Mouse (Mus musculus): ENCODE measurements at regions not wholly inside any gene's neighbourhood (a gene's known extent, or its start where the extent isn't known, plus 50 kb on each side); places are given as distances from the start of the nearest gene placed in this dataset.

GRCm38 (mm10) chr15:42325221-42325620 is 2191.1 kb downstream of the 9330182O14Rik start:
- H3K36me3 ChIP-seq (replicated peaks), result no peaks in the 10 kb centered on the region
- H3K9me3 ChIP-seq, result no peaks in the 10 kb centered on the region
- H3K9ac ChIP-seq, result no peak overlapping the region
- H3K4me1 ChIP-seq, result peaks cover 5% of the 10 kb centered on the region
- H3K27ac ChIP-seq, result no peak overlapping the region
- WGBS, result 61% methylated on average over 4 of the region's 4 CpGs
- no peak for ATAC-seq (ENCODE audit: low FRiP score)
- H3K4me2 ChIP-seq, result no peak overlapping the region
- no peaks in the 10 kb centered on the region for H3K27me3 ChIP-seq
- no peak overlapping the region for H3K4me3 ChIP-seq (replicated peaks)

GRCm38 (mm10) chr15:42328535-42328934 is 2194.4 kb downstream of the 9330182O14Rik start:
- no peak for ATAC-seq (ENCODE audit: low FRiP score)
- Histone ChIP-seq H3K9me3 (no peaks in the 10 kb centered on the region), H3K36me3 (replicated peaks) (no peaks in the 10 kb centered on the region), H3K4me3 (replicated peaks) (no peak overlapping the region), H3K4me2 (no peak overlapping the region), H3K27ac (no peak overlapping the region), H3K4me1 (peaks cover 5% of the 10 kb centered on the region), H3K9ac (no peak overlapping the region), H3K27me3 (no peaks in the 10 kb centered on the region)
- WGBS, result 91% methylated on average over 6 of the region's 6 CpGs

- Histone ChIP-seq H3K9me3 (no peaks in the 10 kb centered on the region), H3K27me3 (no peaks in the 10 kb centered on the region), H3K4me3 (replicated peaks) (no peak overlapping the region), H3K36me3 (replicated peaks) (no peaks in the 10 kb centered on the region), H3K9ac (no peak overlapping the region), H3K27ac (no peak overlapping the region), H3K4me2 (no peak overlapping the region), H3K4me1 (peaks cover 5% of the 10 kb centered on the region)
- WGBS, result 79% methylated on average over 4 of the region's 4 CpGs
- ATAC-seq (ENCODE audit: low FRiP score), result no peak
Observed at GRCm38 (mm10) chr15:42329742-42330141, 2195.6 kb downstream of the 9330182O14Rik start.

GRCm38 (mm10) chr15:42333642-42334041 is 2199.5 kb downstream of the 9330182O14Rik start:
- Histone ChIP-seq H3K4me2 (no peak overlapping the region), H3K4me3 (replicated peaks) (no peak overlapping the region), H3K36me3 (replicated peaks) (no peaks in the 10 kb centered on the region), H3K9ac (no peak overlapping the region), H3K27me3 (no peaks in the 10 kb centered on the region), H3K4me1 (no peaks in the 10 kb centered on the region), H3K27ac (no peak overlapping the region), H3K9me3 (no peaks in the 10 kb centered on the region)
- 93% methylated on average over 6 of the region's 6 CpGs for WGBS
- ATAC-seq (ENCODE audit: low FRiP score), result no peak

GRCm38 (mm10) chr15:42346131-42346530 is 2212.0 kb downstream of the 9330182O14Rik start:
- no peak overlapping the region for H3K4me3 ChIP-seq (replicated peaks)
- no peak overlapping the region for H3K9ac ChIP-seq
- ATAC-seq (ENCODE audit: low FRiP score), result no peak
- WGBS, result 91% methylated on average over 3 of the region's 3 CpGs
- H3K4me1 ChIP-seq, result no peaks in the 10 kb centered on the region
- no peak overlapping the region for H3K27ac ChIP-seq
- no peaks in the 10 kb centered on the region for H3K27me3 ChIP-seq
- H3K36me3 ChIP-seq (replicated peaks), result no peaks in the 10 kb centered on the region
- no peaks in the 10 kb centered on the region for H3K9me3 ChIP-seq
- H3K4me2 ChIP-seq, result no peak overlapping the region

GRCm38 (mm10) chr15:42361871-42362270 is 2227.7 kb downstream of the 9330182O14Rik start:
- no peaks in the 10 kb centered on the region for H3K4me1 ChIP-seq
- no peak for ATAC-seq (ENCODE audit: low FRiP score)
- H3K4me3 ChIP-seq (replicated peaks), result no peak overlapping the region
- H3K36me3 ChIP-seq (replicated peaks), result no peaks in the 10 kb centered on the region
- no peaks in the 10 kb centered on the region for H3K9me3 ChIP-seq
- no peak overlapping the region for H3K27ac ChIP-seq
- no peak overlapping the region for H3K4me2 ChIP-seq
- no peak overlapping the region for H3K9ac ChIP-seq
- H3K27me3 ChIP-seq, result no peaks in the 10 kb centered on the region

- ATAC-seq (ENCODE audit: low FRiP score), result no peak
- H3K36me3 ChIP-seq (replicated peaks), result no peaks in the 10 kb centered on the region
Observed at GRCm38 (mm10) chr15:42364979-42365378, 2230.8 kb downstream of the 9330182O14Rik start.

GRCm38 (mm10) chr15:42366796-42367195 is 2232.6 kb downstream of the 9330182O14Rik start:
- WGBS, result 44% methylated on average over 3 of the region's 3 CpGs
- Histone ChIP-seq H3K27ac (no peak overlapping the region), H3K4me2 (no peak overlapping the region), H3K4me3 (replicated peaks) (no peak overlapping the region), H3K36me3 (replicated peaks) (no peaks in the 10 kb centered on the region), H3K9me3 (no peaks in the 10 kb centered on the region), H3K4me1 (no peaks in the 10 kb centered on the region), H3K27me3 (no peaks in the 10 kb centered on the region), H3K9ac (no peak overlapping the region)
- no peak for ATAC-seq (ENCODE audit: low FRiP score)

More at GRCm38 (mm10) chr15:42364979-42365378, 2230.8 kb downstream of the 9330182O14Rik start:
- H3K4me1 ChIP-seq, result no peaks in the 10 kb centered on the region
- no peak overlapping the region for H3K27ac ChIP-seq
- H3K9ac ChIP-seq, result no peak overlapping the region
- no peak overlapping the region for H3K4me2 ChIP-seq
- 100% methylated on average over 1 of the region's 1 CpGs for WGBS
- no peaks in the 10 kb centered on the region for H3K27me3 ChIP-seq
- H3K4me3 ChIP-seq (replicated peaks), result no peak overlapping the region
- H3K9me3 ChIP-seq, result no peaks in the 10 kb centered on the region

GRCm38 (mm10) chr15:42369603-42370002 is 2235.4 kb downstream of the 9330182O14Rik start:
- no peaks in the 10 kb centered on the region for H3K9me3 ChIP-seq
- no peak for ATAC-seq (ENCODE audit: low FRiP score)
- no peaks in the 10 kb centered on the region for H3K27me3 ChIP-seq
- H3K4me2 ChIP-seq, result no peak overlapping the region
- no peaks in the 10 kb centered on the region for H3K4me1 ChIP-seq
- no peak overlapping the region for H3K4me3 ChIP-seq (replicated peaks)
- H3K9ac ChIP-seq, result no peak overlapping the region
- no peaks in the 10 kb centered on the region for H3K36me3 ChIP-seq (replicated peaks)
- H3K27ac ChIP-seq, result no peak overlapping the region

- H3K4me1 ChIP-seq, result no peaks in the 10 kb centered on the region
- no peaks in the 10 kb centered on the region for H3K9me3 ChIP-seq
- H3K9ac ChIP-seq, result no peak overlapping the region
- ATAC-seq (ENCODE audit: low FRiP score), result no peak
- no peak overlapping the region for H3K4me2 ChIP-seq
- 88% methylated on average over 1 of the region's 1 CpGs for WGBS
- H3K27me3 ChIP-seq, result no peaks in the 10 kb centered on the region
- H3K4me3 ChIP-seq (replicated peaks), result no peak overlapping the region
- H3K36me3 ChIP-seq (replicated peaks), result no peaks in the 10 kb centered on the region
- no peak overlapping the region for H3K27ac ChIP-seq
Observed at GRCm38 (mm10) chr15:42370044-42370443, 2235.9 kb downstream of the 9330182O14Rik start.

- Histone ChIP-seq H3K4me1 (no peaks in the 10 kb centered on the region), H3K9me3 (no peaks in the 10 kb centered on the region), H3K27me3 (no peaks in the 10 kb centered on the region), H3K36me3 (replicated peaks) (no peaks in the 10 kb centered on the region), H3K27ac (no peak overlapping the region), H3K4me3 (replicated peaks) (no peak overlapping the region), H3K4me2 (no peak overlapping the region), H3K9ac (no peak overlapping the region)
- WGBS, result 87% methylated on average over 2 of the region's 2 CpGs
- ATAC-seq (ENCODE audit: low FRiP score), result no peak
Observed at GRCm38 (mm10) chr15:42372704-42373286, 2238.6 kb downstream of the 9330182O14Rik start.
